Mouse (Mus musculus) cerebellum, adult 9-10 months (tissue): ENCODE measurements around the gene Atg4a.

Source experiments
- DNase-seq: peaks from one replicate; pipeline ENCODE4 v3.0.0; 2022

The Atg4a gene

GRCm38 (mm10) chrX:140956272-140956940, at the start of gene Atg4a, which contains the start of gene Psmd10:
Gene Atg4a (plus strand): TSS chrX:140956907.
Gene Psmd10 (minus strand): TSS chrX:140956728.
- peak; percentile 96 for DNase-seq

DNA sequence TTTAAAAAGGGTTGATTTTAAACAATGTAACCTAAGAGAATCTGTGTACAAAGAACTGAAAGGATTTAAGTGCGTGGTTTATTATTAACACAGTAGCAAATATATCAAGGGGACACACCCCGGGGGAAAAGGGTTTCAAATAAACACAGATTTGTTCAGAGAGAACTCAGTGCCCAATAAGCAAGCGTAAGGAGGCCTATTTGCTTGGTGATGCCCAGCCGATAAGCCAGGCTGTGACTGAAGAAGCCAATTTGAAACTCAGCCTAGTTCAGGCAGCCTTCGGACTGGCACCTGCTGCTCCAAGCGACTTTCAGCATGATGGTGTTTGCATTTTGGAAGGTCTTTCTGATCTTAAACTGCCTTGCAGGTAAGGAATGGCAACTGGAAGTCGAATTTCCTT, 49.3 kb upstream of the Atg4a start, which contains the start of gene Vsig1:
Gene Vsig1, plus strand, starts transcription at position 249 of the 400 bp plus-strand sequence.
- no peak for DNase-seq

DNA sequence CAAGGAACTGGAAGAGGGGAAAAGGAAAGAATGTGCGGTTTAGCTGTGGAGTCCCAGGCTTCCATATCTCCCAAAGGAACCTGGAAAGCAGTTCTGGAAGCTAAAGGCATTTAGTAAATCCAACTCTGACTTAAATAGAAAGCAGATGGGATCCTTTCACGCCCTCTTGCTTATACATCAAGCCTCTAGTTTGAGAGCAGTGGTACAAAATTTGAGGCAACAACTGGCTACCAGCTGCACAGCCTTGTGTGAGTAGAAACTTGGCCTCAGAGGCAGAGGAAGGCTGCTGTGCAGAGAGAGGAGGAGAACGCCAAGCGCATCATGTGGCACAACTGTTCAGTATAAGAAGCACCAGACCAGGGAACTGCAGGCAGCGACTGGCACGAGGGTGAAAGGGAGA, 35.4 kb upstream of the Atg4a start:
- no peak for DNase-seq

GRCm38 (mm10) chrX:140932066-140932465, 24.6 kb upstream of the Atg4a start:
- DNase-seq = no peak

DNA sequence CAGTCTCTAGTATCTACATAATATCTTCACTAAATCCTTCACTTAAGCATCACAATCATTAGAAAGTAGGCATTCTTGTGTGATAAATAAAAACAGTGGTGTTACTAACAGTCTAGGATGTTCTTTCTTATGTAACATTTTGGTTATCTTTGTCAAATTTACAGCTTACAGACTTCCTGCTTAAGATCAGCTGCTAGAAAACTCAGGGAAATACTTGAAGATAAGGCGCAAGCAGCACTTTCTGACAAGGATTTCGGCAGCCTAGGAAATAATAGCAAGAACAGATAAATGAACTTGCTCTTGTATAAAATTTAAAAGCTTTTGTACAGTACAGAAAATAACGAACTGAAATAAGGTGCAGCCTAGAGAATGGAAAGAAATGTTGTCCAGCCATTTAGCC, 23.4 kb upstream of the Atg4a start:
- DNase-seq = no peak

DNA sequence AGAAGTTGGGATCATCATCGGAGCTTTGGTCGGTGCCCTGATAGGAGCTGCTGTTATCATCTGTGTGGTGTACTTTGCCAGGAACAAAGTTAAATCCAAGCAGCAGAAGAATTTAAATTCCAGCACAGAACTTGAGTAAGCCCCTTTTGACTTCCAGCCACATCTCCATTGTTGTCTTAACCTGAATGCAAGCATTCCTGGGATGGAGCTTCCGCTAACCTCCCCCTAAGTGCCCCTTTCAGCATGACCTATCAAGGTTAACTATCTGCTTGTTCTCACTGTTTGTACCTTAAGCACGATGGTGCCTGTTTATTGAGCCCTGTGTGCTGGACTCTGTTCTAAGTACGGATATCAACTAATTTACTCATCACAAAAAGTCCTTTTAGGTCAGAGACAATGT, 20.4 kb upstream of the Atg4a start:
- DNase-seq = no peak

GRCm38 (mm10) chrX:140953618-140954017, 3.1 kb upstream of the Atg4a start:
- no peak for DNase-seq

GRCm38 (mm10) chrX:140956959-140957358, 252 bp downstream of the Atg4a start:
- no peak for DNase-seq

DNA sequence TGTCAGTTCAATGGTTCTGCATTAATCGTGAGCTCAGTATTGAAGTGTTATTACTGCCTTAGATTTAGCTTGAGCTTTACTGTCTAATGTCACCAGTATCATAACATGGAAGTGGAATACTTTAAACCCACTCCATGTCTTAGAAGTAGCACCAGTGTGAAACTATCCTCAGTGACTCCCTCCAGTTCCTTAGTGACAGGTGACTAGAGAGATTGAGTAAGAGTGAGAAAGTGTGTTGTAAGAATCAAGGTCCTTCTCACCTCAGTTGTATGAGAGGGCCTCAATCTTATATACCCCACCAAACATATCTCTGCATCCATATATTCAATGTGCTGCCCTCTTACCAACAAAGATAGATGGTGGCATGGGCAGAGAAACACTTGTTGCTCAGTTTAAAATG, 22.2 kb downstream of the Atg4a start:
- DNase-seq = no peak

GRCm38 (mm10) chrX:140979546-140979945, 22.8 kb downstream of the Atg4a start:
- no peak for DNase-seq

DNA sequence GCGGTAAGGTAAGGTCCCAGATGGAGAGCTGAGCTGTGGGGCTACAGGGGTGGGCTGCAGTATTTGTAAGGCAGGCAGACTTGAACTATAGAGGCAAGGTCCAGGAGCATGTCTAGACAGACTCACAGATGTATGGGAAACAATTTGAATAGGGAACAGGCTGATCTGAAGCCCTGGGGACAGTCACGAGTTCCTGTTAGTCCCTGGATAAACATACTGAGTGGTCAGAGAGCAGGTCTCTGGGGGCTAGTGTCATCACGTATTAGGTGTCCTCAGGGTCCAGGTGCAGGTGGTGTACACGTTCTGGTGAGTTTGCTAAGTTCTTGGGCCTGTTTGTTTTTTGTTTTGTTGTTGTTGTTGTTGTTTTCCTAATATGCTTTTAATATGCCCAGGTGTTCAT, 23.5 kb downstream of the Atg4a start:
- no peak for DNase-seq

GRCm38 (mm10) chrX:140983206-140983960, 26.7 kb downstream of the Atg4a start:
- DNase-seq = no peak

DNA sequence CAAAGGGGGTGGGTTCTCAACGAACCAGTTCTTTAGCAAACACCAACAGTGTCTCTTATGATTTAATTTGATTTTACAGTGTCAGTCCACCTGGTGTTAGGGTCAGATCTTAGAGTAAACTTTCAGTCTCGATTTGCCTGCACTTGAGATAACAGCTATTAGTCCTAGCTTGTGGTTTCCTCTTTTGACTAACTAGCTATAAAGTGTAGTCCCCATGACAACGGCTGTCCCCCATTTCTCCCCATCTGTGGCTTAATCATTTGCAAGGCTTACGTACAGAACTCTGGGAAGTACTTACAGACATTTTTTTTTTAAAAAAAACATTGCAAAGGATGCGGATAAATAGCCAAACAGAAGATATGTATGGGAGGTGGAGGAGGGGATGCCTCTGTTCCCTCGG, 28.1 kb downstream of the Atg4a start:
- no peak for DNase-seq

- DNase-seq = no peak
These were observed 28.5 kb downstream of the Atg4a start for GRCm38 (mm10) chrX:140985256-140985655.

DNA sequence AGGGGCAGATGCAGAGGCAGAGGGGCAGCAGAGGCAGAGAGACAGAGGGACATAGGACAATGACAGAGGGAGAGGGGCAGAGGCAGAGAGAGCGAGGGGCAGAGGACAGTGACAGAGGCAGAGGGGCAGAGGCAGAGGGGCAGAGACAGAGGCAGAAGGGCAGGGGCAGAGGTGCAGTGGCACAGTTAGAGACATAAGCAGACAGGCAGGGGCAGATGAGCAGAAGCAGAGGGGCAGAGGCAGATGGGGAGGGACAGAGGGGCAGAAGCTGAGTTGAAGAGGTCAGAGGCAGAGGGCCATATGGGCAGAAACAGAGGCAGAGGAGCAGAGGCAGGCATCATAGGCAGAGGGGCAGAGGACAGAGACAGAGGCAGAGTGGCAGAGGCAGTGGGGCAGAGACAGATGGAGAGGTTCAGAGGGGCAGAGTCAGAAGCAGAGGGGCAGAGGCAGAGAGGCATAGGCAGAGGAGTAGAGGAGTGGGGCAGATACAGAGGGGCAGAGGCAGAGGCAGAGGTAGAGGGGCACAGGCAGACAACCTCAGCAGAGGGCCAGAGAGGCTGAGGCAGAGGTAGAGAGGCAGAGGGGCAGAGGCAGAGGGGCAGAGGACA, 40.3 kb downstream of the Atg4a start:
- no peak for DNase-seq

DNA sequence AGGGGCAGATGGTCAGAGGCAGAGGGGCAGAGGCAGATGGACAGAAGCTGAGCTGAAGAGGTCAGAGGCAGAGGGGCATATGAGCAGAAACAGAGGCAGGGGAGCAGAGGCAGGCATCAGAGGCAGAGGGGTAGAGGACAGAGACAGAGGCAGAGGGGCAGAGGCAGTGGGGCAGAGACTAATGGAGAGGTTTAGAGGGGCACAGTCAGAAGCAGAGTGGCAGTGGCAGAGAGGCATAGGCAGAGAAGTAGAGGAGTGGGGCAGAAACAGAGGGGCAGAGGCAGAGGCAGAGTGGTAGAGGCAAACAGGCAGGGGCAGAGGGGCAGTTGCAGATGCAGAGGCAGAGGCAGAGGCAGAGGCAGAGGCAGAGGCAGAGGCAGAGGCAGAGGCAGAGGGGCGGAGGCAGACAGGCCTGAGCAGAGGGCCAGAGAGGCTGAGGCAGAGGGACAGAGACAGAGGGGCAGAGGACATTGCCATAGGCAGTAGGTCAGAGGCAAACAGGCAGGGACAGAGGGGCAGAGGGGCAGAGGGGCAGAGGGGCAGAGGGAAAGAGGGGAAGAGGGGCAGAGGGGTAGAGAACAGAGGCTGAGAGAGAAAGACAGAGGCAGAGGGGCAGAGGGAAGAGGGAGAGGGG, 41.3 kb downstream of the Atg4a start:
- DNase-seq = no peak

DNA sequence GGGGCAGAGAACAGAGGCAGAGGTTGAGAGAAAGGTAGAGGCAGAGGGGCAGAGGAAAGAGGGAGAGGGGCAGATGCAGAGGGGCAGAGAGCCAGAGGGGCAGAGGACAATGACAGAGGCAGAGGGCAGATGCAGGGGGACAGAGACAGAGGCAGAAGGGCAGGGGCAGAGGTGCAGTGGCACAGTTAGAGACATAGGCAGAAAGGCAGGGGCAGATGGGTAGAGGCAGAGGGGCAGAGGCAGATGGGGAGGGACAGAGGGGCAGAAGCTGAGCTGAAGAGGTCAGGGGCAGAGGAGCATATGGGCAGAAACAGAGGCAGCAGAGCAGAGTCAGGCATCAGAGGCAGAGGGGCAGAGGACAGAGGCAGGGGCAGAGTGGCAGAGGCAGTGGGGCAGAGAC, 42.2 kb downstream of the Atg4a start:
- no peak for DNase-seq

GRCm38 (mm10) chrX:141149705-141150104, 193.0 kb downstream of the Atg4a start:
- no peak for DNase-seq

DNA sequence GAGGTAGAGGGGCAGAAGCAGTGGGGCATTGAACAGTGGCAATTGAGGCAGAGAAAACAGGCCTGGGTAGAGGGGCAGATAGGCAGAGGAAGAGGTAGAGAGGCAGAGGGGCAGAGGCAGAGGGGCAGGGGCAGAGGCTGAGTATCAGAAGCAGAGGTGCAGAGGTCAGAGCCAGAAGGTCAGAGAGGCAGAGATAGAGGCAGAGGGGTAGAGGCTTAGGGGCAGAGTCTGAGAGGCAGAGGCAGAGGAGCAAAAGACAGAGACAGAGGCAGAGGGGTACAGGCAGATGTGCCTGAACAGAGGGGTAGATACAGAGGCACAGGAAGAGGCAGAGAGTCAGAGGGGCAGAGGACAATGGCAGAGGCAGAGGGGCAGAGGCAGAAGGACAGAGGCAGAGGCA, 193.6 kb downstream of the Atg4a start:
- DNase-seq = no peak

DNA sequence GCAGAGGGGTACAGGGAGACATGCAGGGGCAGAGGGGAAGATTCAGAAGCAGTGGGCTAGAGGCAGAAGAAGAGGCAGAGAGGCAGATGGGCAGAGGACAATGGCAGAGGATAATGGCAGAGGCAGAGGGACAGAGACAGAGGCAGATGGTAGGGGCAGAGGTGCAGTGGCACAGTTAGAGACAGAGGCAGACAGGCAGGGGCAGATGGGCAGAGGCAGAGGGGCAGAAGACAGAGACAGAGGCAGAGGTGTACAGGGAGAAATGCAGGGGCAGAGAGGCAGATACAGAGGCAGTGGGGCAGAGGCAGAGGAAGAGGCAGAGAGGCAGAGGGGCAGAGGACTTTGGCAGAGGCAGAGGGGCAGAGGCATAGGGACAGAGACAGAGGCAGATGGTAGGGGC, 194.5 kb downstream of the Atg4a start:
- no peak for DNase-seq

GRCm38 (mm10) chrX:141156696-141157095, 200.0 kb downstream of the Atg4a start:
- peak; percentile 8 for DNase-seq

DNA sequence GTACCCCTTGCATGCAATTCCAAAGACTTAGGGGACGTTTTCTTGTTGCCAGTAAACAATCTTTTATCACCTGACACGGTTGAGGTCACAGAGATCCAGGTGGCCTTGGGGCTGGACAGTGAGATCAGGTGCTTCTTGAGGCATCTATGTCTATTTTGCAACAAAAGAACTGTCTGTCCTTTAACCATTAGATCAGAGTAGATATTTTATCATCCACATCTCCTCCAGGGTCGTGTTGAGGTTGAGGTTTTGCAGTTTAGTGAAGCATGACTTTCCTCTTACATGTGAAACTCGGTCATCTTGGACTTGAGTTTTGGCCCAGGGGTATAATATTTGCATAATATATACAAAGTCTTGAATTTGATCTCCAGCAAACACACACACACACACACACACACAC, 200.9 kb downstream of the Atg4a start:
- no peak for DNase-seq

GRCm38 (mm10) chrX:141158160-141158559, 201.5 kb downstream of the Atg4a start:
- peak; percentile 18 for DNase-seq

GRCm38 (mm10) chrX:141160371-141160770, 203.7 kb downstream of the Atg4a start:
- no peak for DNase-seq
